Mouse (Mus musculus) heart, embryonic 12.5 days (tissue): Measurements from ENCODE around the gene Matn4. TPM values are rescaled to one million over a fixed set of nuclear protein-coding genes. Genes with fewer than 3 reads are reported as not detected.
A peak's percentile ranks its signal among the peaks of the same experiment; 100 is the strongest.

Experiments
- ATAC-seq: fragments of 200-750 bp; cut with Nextera tagmentation; 2 replicates; pipeline ENCODE4 v1.8.0; 2017; ENCODE audit warnings: moderate TSS enrichment, moderate library complexity; ENCODE audit not compliant: insufficient number of reproducible peaks, low FRiP score
- H3K27ac ChIP-seq: fragments of 300-500 bp; sonication (generic); 2 replicates; pipeline ENCODE4 v1.5.1; 2016; ENCODE audit warnings: mild to moderate bottlenecking, moderate library complexity; ENCODE audit not compliant: poor library complexity, severe bottlenecking
- H3K27me3 ChIP-seq: fragments of 300-500 bp; sonication (generic); replicated peaks from 2 replicates; pipeline ENCODE4 v1.6.1; 2016; ENCODE audit warnings: mild to moderate bottlenecking, moderate library complexity
- H3K36me3 ChIP-seq: fragments of 300-500 bp; sonication (generic); 2 replicates; pipeline ENCODE4 v1.6.1; 2016; ENCODE audit warnings: mild to moderate bottlenecking, moderate library complexity
- H3K4me1 ChIP-seq: fragments of 300-500 bp; sonication (generic); replicated peaks from 2 replicates; pipeline ENCODE4 v1.6.1; 2016; ENCODE audit warnings: mild to moderate bottlenecking
- H3K4me2 ChIP-seq: fragments of 300-500 bp; sonication (generic); 2 replicates; pipeline ENCODE4 v1.6.1; 2016; ENCODE audit warnings: mild to moderate bottlenecking, moderate library complexity
- H3K4me3 ChIP-seq: fragments of 300-500 bp; sonication (generic); 2 replicates; pipeline ENCODE4 v1.5.1; 2016; ENCODE audit warnings: mild to moderate bottlenecking
- H3K9ac ChIP-seq: fragments of 300-500 bp; sonication (generic); 2 replicates; pipeline ENCODE4 v1.6.1; 2016; ENCODE audit warnings: mild to moderate bottlenecking, moderate library complexity
- H3K9me3 ChIP-seq: fragments of 300-500 bp; sonication (generic); replicated peaks from 2 replicates; pipeline ENCODE4 v1.6.1; 2016; ENCODE audit warnings: mild to moderate bottlenecking, moderate library complexity
- WGBS: fragments of 180-500 bp; shearing (Covaris S2); methylation state at CpG from one replicate; pipeline ENCODE4 v1.1.7; 2016; 5-methylcytosine and 5-hydroxymethylcytosine counted together
- polyA plus RNA-seq: library from polyadenylated mRNA; unstranded; fragments of >200 nt; fragmentation: Nextera tagmentation; extraction: Ambion mirVana; gene quantifications from 2 replicates; pipeline ENCODE4 v1.2.1, GENCODE M21; 2016

The Matn4 gene
- 6.2 and 6.4 TPM in 2 replicates for polyA plus RNA-seq

DNA sequence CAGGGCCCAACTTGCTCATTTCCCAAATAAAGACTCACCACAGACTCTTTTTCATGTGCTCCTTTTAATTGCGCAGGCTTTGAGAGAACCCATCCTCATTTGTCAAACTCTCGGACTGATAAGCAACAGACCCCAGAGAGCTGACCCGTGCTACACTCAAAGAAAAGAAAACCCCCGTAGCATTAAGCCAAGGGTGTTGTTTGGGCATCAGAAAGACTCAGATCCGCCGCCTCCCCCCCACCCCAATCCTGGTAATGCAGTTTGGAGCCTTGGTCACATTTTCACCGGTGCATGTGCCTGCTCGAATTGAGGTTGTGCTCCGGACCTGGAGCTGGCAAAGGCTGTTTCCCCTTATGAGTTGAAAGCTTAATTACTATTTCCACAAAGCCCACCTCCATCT, at the start of gene Matn4:
TSS of gene Matn4 (minus strand) at position 101 of the 400 bp plus-strand sequence.
- no peak within 1 kb of the TSS for H3K27ac ChIP-seq
- H3K4me1 ChIP-seq, result peaks cover 42% of the 10 kb centered on the region
- no peaks in the 10 kb centered on the region for H3K36me3 ChIP-seq
- no peak for ATAC-seq
- 10% methylated on average over 9 of the region's 9 CpGs for WGBS
- H3K9me3 ChIP-seq, result no peaks in the 10 kb centered on the region
- peaks cover 95% of the 10 kb centered on the region for H3K27me3 ChIP-seq
- H3K4me3 ChIP-seq, result peak within 1 kb of the TSS; percentile 47
- H3K4me2 ChIP-seq, result peak within 1 kb of the TSS; percentile 79
- H3K9ac ChIP-seq, result peak within 1 kb of the TSS; percentile 56

DNA sequence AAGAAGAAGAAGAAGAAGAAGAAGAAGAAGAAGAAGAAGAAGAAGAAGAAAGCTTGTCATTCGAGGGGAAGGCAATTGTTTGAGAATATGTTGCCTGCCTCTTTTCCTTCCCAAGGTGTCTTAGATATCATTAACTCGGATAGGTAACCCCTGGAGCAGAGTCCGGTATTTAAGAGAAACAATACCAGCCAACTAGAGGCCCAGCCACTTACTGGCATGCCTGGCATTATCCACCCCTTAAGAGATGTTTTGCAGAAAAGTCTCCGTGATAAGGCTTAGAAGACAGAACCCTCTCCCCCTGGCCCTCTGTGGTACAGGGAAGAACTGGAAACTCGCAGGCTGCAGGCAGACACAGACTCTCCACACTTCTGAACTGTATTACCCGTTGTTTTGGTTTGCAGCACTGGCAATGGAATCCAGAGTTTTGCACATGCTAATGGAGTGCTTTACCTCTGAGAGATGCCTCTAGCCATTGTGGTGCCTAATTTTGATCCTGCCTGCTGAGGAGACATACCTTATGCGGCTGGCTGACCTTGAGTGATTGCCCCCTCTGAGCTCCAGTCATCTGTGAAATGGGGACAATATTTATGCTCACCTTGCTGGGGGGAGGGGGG, 49.0 kb upstream of the Matn4 start:
- H3K9ac ChIP-seq, result no peak overlapping the region
- no peak overlapping the region for H3K27ac ChIP-seq
- no peaks in the 10 kb centered on the region for H3K36me3 ChIP-seq
- no peak overlapping the region for H3K4me2 ChIP-seq
- no peaks in the 10 kb centered on the region for H3K27me3 ChIP-seq
- H3K4me1 ChIP-seq, result peaks cover 62% of the 10 kb centered on the region
- WGBS, result 54% methylated on average over 7 of the region's 7 CpGs
- H3K9me3 ChIP-seq, result no peaks in the 10 kb centered on the region
- ATAC-seq, result no peak
- no peak overlapping the region for H3K4me3 ChIP-seq

DNA sequence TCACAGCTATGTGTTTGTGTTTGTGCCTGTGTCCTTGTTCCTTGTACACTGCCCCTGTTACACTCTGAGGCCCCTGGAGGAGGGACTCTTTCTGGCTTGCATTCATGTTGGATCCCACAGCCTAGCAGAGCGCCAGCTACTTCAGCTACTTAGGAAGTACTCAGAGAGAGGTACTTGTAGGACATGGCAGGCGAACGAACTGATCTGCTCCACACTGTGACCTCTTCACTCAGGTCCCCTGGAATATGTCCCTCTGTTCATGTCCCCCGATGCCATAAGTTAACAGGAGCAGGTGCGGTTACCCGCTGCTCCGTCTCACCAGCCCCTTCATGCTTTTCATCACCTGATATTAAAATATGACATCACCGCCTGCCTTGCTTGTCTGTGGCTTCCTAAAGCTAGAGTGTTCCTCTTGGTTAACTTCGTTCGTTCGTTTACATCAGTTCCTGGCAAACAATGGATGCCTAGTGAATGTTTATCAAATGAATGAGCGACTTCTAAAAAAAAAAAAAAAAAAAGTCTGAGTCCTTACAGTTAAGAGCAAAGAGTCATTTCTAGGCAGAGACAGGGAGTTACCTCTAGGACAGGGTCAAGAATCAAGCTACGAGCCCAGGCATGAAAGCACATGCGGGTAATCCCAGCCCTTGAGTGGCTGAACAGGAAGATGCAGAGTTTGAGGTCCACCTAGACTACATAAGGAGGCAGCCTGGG, 48.2 kb upstream of the Matn4 start:
- peak; percentile 31; the same call in 1 of the 2 replicates for ATAC-seq
- Histone ChIP-seq H3K27ac (peak overlapping the region; percentile 60), H3K36me3 (no peaks in the 10 kb centered on the region), H3K4me2 (0 out of 2 replicates have a peak overlapping the region, but pooled peaks have one; percentile 8), H3K9ac (no peak overlapping the region), H3K4me1 (peaks cover 67% of the 10 kb centered on the region), H3K4me3 (no peak overlapping the region), H3K27me3 (no peaks in the 10 kb centered on the region), H3K9me3 (no peaks in the 10 kb centered on the region)
- WGBS, result 34% methylated on average over 14 of the region's 14 CpGs

DNA sequence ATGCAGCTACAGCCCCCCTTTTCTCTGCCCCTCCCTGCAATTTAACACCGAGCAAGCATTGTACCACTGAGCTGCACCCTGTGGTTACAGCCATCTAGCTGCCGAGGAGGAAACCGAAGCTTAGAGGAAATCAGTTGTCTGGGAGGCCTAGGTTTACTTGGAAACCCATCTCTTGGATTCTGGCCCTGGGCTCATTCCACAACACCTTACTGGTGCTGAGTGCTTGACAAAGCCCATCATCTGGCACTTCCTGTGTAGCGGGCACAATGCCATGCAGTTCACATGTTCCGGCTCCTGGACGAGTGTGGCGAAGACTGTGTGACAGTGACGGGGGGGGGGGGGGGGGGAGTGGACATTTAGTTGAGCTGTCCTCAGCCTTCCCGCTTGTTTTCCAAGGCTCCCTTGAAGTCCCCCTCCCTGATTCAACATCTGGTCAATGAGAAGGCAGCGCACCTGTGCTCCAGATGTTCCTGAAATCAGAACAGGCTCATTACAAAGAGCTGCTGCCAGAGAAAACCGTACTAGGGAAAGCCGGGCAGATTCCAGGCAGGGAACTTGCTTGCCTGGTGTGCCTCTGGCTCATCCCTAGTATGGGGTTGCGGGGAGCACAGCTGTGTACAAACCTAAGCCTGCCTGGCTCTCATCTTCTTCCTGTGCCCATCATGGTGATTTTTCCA, 47.2 kb upstream of the Matn4 start:
- H3K36me3 ChIP-seq, result no peaks in the 10 kb centered on the region
- peak overlapping the region; percentile 60 for H3K27ac ChIP-seq
- H3K4me2 ChIP-seq, result peak overlapping the region; percentile 13; the same call in 1 of the 2 replicates
- no peak; the same call in 1 of the 2 replicates for ATAC-seq
- 37% methylated on average over 13 of the region's 13 CpGs for WGBS
- H3K9me3 ChIP-seq, result no peaks in the 10 kb centered on the region
- no peak overlapping the region for H3K9ac ChIP-seq
- H3K27me3 ChIP-seq, result no peaks in the 10 kb centered on the region
- H3K4me3 ChIP-seq, result no peak overlapping the region
- peaks cover 66% of the 10 kb centered on the region for H3K4me1 ChIP-seq

DNA sequence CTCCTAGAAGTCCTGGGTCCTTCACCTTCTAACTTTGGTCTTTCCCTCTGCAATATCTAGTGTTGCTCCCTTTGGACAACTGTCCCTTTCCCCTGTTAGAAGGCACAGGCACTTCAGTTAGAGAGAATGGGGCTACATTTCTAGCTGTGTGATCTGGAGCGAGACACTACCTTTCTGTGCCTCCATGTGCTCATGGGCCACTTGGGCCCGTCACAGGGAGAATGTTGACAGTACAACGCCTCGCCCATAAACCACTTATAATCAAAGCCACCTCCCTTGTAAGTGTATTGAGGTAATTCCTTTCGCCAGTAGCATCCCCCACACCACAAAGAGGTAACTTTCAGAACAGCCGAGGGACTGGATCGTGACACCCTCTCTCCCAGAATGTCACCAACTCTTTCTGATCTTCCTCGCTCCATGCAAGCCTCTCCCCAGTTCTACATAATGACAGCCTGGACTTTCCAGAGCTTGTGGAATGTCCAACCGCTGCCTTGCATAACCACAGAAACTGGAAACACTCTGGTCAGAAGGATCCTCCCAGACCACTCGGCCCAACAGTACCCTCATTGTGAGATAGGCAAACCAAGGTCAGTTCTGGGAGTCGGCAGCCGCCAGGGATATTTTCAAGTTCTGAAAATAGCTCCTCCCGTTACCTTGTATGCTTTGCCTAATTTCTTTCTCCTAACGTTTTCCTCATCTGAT, 44.5 kb upstream of the Matn4 start:
- Histone ChIP-seq H3K27me3 (no peaks in the 10 kb centered on the region), H3K9ac (no peak overlapping the region), H3K4me2 (0 out of 2 replicates have a peak overlapping the region, but pooled peaks have one; percentile 3), H3K4me3 (no peak overlapping the region), H3K27ac (peak overlapping the region; percentile 58; the same call in 1 of the 2 replicates), H3K9me3 (no peaks in the 10 kb centered on the region), H3K4me1 (peaks cover 43% of the 10 kb centered on the region), H3K36me3 (no peaks in the 10 kb centered on the region)
- 48% methylated on average over 14 of the region's 14 CpGs for WGBS
- no peak for ATAC-seq

DNA sequence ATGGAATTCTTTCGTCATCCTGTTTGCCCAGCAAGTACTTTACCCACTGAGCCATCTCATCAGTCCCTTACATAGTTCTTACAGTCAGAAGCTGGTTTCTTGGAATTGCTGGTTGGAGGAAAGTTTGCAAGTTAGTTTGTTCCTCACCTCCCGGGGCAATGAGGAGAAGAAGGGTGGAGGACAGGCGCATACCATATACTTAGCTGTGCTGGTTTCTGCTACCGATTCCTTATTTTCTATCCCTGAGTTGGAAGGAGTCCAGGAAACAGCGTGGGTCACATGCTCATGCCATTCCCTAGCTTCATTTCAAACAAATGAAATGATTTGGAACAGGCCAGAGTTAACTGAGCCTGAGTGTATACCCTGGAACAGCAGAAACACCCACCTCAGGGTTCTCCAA, 44.0 kb upstream of the Matn4 start:
- H3K27ac ChIP-seq, result peak overlapping the region; percentile 31; the same call in 1 of the 2 replicates
- ATAC-seq, result no peak

DNA sequence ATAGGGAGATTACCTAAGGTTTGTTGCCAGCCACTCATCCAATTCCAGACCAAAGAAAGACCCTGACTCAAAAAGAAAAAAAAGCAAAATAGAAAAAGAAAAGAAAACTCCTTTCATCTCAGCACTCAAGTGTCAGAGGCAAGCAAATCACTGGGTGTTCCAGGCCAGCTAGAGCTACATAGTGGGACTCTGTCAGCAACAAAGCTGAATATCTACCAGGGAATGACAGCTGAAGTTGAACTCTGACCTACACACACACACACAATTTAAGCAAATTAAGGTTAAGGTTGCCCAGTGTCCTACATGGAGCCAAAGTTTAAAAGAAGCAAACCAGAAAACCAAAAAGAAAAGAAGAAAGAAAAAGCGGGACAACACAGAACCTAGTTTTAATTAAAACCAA, 43.2 kb upstream of the Matn4 start:
- ATAC-seq, result no peak
- WGBS, result 81% methylated on average over 1 of the region's 1 CpGs
- Histone ChIP-seq H3K27ac (no peak overlapping the region), H3K9ac (no peak overlapping the region), H3K4me3 (no peak overlapping the region), H3K9me3 (no peaks in the 10 kb centered on the region), H3K4me1 (peaks cover 41% of the 10 kb centered on the region), H3K36me3 (no peaks in the 10 kb centered on the region), H3K27me3 (no peaks in the 10 kb centered on the region), H3K4me2 (no peak overlapping the region)

More for the DNA sequence above, 44.0 kb upstream of the Matn4 start:
- H3K36me3 ChIP-seq, result no peaks in the 10 kb centered on the region
- no peaks in the 10 kb centered on the region for H3K27me3 ChIP-seq
- no peak overlapping the region for H3K9ac ChIP-seq
- no peak overlapping the region for H3K4me3 ChIP-seq
- peaks cover 39% of the 10 kb centered on the region for H3K4me1 ChIP-seq
- 57% methylated on average over 5 of the region's 5 CpGs for WGBS
- H3K4me2 ChIP-seq, result 0 out of 2 replicates have a peak overlapping the region, but pooled peaks have one; percentile 3
- no peaks in the 10 kb centered on the region for H3K9me3 ChIP-seq

DNA sequence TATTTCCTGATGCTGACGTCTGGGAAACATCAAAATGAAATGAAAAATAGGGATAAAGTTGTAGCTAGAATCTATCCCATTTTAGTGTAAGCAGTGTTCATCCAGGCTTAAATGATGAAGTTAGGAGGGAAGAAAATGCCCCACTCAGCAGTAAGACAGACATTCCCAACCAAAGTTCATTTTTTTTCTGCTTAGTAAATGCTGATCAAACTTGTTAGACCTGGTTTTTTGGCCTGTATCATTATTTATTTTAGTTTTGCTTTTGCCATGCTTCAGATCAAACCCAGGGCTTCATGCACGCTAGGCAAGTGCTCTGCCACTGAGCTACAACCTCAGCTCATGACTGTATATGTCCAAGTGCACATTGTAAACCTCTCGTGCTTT, 41.1 kb upstream of the Matn4 start:
- Histone ChIP-seq H3K4me1 (peaks cover 38% of the 10 kb centered on the region), H3K27ac (no peak overlapping the region), H3K4me2 (no peak overlapping the region), H3K9ac (no peak overlapping the region), H3K9me3 (no peaks in the 10 kb centered on the region), H3K36me3 (no peaks in the 10 kb centered on the region), H3K4me3 (no peak overlapping the region), H3K27me3 (peaks cover 2% of the 10 kb centered on the region; the same call in 1 of the 2 replicates)
- no peak for ATAC-seq
- WGBS, result 74% methylated on average over 3 of the region's 3 CpGs

DNA sequence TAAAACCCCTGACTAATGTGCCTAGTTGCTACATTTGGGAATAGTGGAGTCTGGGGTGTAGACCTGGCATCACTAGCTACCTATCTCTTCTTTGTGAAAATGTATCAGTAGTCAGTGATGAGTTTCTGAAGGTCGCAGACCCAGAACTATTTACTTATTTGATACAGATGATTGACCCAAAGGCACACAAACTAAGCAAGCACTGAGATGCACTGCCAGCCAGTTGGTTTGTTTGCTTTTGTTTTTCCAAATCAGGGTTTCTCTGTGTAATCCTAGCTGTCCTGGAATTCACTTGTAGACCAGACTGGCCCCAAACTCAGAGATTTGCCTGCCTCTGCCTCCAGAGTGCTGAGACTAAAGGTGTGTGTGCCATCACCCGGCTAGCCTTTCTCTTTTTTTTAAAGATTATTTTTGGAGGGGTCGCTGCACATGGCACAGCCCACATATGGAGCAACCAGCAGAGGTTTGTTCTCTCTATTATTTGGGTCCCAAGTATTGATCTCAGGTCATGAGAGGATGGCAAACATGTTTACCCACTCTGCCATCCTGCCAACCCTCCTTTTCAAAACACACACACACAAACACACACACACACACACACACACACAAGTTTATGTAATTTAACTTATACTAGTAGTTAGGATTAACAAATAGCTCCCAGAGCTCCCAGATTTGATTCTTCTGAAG, 40.6 kb upstream of the Matn4 start:
- WGBS, result 71% methylated on average over 3 of the region's 3 CpGs

DNA sequence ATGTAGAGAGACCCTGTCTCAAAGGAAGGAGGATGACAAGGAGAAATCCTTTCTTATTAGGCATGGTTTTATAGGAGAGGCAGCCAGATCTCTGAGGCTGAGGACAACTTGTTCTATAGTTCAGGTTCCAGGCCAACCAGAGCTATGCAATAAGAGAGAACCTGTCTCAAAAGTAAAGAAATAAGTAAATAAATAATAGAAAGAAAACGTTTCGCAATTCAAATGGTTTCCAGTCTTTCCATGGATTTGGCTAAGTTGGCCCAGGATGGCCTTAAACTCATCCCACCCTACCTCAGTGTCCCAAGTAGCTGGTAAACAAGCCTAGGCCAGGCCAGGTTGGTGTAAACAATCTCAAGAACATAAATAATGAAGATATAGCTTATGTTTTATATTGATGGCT, 39.7 kb upstream of the Matn4 start:
- H3K36me3 ChIP-seq, result no peaks in the 10 kb centered on the region

More for the DNA sequence above, 40.6 kb upstream of the Matn4 start:
- Histone ChIP-seq H3K9ac (no peak overlapping the region), H3K4me1 (peaks cover 42% of the 10 kb centered on the region), H3K36me3 (no peaks in the 10 kb centered on the region), H3K4me3 (no peak overlapping the region), H3K27ac (no peak overlapping the region), H3K27me3 (peaks cover 4% of the 10 kb centered on the region; the same call in 1 of the 2 replicates), H3K4me2 (no peak overlapping the region), H3K9me3 (no peaks in the 10 kb centered on the region)
- ATAC-seq, result no peak

More for the DNA sequence above, 39.7 kb upstream of the Matn4 start:
- no peak for ATAC-seq
- WGBS, result 71% methylated on average over 2 of the region's 2 CpGs
- no peak overlapping the region for H3K4me3 ChIP-seq
- H3K4me1 ChIP-seq, result peaks cover 46% of the 10 kb centered on the region
- no peak overlapping the region for H3K27ac ChIP-seq
- H3K9me3 ChIP-seq, result no peaks in the 10 kb centered on the region
- H3K27me3 ChIP-seq, result peaks cover 4% of the 10 kb centered on the region; the same call in 1 of the 2 replicates
- H3K9ac ChIP-seq, result no peak overlapping the region
- H3K4me2 ChIP-seq, result no peak overlapping the region
